Mouse (Mus musculus) heart, postnatal 0 days (tissue): ENCODE measurements around the gene Pradc1. TPM values are rescaled to one million over a fixed set of nuclear protein-coding genes. Genes with fewer than 3 reads are reported as not detected.

Source experiments
- ATAC-seq: fragments of 200-750 bp; cut with Nextera tagmentation; 2 replicates; pipeline ENCODE4 v1.8.0; 2017; ENCODE audit warnings: low read depth, moderate number of reproducible peaks, moderate library complexity; ENCODE audit not compliant: insufficient read depth
- DNase-seq: peaks from one replicate; pipeline ENCODE4 v3.0.0-alpha.2; 2016; ENCODE audit warnings: low spot score
- H3K27ac ChIP-seq: fragments of 300-500 bp; sonication (generic); 2 replicates; pipeline ENCODE4 v1.5.1; 2014; ENCODE audit warnings: low read depth, mild to moderate bottlenecking
- H3K27me3 ChIP-seq: fragments of 300-500 bp; sonication (generic); 2 replicates; pipeline ENCODE4 v1.6.1; 2014; ENCODE audit warnings: low read length, mixed read lengths; ENCODE audit not compliant: control insufficient read depth, insufficient read depth
- H3K36me3 ChIP-seq: fragments of 300-500 bp; sonication (generic); replicated peaks from 2 replicates; pipeline ENCODE4 v1.6.1; 2014; ENCODE audit warnings: low read length, mixed read lengths; ENCODE audit not compliant: control insufficient read depth, insufficient read depth
- H3K4me1 ChIP-seq: fragments of 300-500 bp; sonication (generic); 2 replicates; pipeline ENCODE4 v1.6.1; 2014; ENCODE audit warnings: antibody characterized with exemption; ENCODE audit not compliant: control insufficient read depth, insufficient read depth
- H3K4me2 ChIP-seq: fragments of 300-500 bp; sonication (generic); 2 replicates; pipeline ENCODE4 v1.6.1; 2014; ENCODE audit warnings: low read depth, mild to moderate bottlenecking, low read length, moderate library complexity
- H3K4me3 ChIP-seq: fragments of 300-500 bp; sonication (generic); 2 replicates; pipeline ENCODE4 v1.5.1; 2014; ENCODE audit warnings: low read depth, low read length
- H3K9ac ChIP-seq: fragments of 300-500 bp; sonication (generic); replicated peaks from 2 replicates; pipeline ENCODE4 v1.6.1; 2014; ENCODE audit warnings: low read depth, low read length, mixed read lengths
- H3K9me3 ChIP-seq: fragments of 300-500 bp; sonication (generic); replicated peaks from 2 replicates; pipeline ENCODE4 v1.6.1; 2016; ENCODE audit warnings: low read length; ENCODE audit not compliant: control insufficient read depth
- CTCF ChIP-seq: IDR thresholded peaks from 2 replicates; pipeline ENCODE4 v1.5.1; 2016; ENCODE audit warnings: antibody characterized with exemption, control low read depth, low read depth
- EP300 ChIP-seq: IDR thresholded peaks from 2 replicates; pipeline ENCODE4 v1.6.1; 2016; ENCODE audit warnings: antibody characterized with exemption, low read depth
- WGBS: fragments of 180-500 bp; shearing (Covaris S2); extraction: QIAGEN DNeasy Blood & Tissue Kit; methylation state at CpG from one replicate; pipeline ENCODE4 v1.1.7; 2014; 5-methylcytosine and 5-hydroxymethylcytosine counted together
- polyA plus RNA-seq: library from polyadenylated mRNA; unstranded; fragments of >200 nt; fragmentation: Nextera tagmentation; extraction: Ambion mirVana; gene quantifications from 2 replicates; pipeline ENCODE4 v1.2.1, GENCODE M21; 2015
- total RNA-seq: library from RNA; depleted of rRNA; stranded (reverse); fragments of >200 nt; gene quantifications from 2 replicates; pipeline ENCODE4 v1.2.3, GENCODE M21; 2014; ENCODE audit warnings: low replicate concordance

Pradc1 gene
- total and polyA plus RNA-seq, 2 experiments from 2014 or later: 20.4 to 33.9 TPM

DNA sequence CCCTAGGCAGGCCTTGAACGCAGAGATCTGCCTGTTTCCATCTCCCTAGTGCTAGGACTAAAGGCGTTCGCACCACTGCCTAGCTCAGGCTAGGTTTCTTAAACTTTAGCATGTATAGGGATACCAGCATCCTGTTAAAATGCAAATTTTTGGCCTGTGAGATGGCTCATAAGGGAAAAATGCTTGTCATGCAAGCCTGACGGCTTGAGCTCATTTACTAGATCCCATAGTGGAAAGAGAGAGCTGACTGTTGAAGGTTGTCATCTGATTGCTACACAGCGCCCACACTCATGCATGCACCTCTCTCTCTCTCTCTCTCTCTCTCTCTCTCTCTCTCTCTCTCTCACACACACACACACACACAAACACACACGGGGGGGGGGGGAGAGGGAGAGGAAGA lies 15.1 kb downstream of the Pradc1 start:
- Histone ChIP-seq H3K9ac (no peak overlapping the region), H3K4me2 (no peak overlapping the region), H3K4me3 (no peak overlapping the region), H3K4me1 (peaks cover 6% of the 10 kb centered on the region; the same call in 1 of the 2 replicates), H3K9me3 (no peaks in the 10 kb centered on the region), H3K27me3 (no peaks in the 10 kb centered on the region), H3K36me3 (peaks cover 22% of the 10 kb centered on the region), H3K27ac (no peak overlapping the region)
- ATAC-seq: no peak
- DNase-seq: no peak
- TF ChIP-seq CTCF (no peak), EP300 (no peak)
- WGBS: 72% methylated on average over 5 of the region's 6 CpGs

GRCm38 (mm10) chr6:85436204-85436603 lies 15.6 kb downstream of the Pradc1 start:
- Histone ChIP-seq H3K27me3 (no peaks in the 10 kb centered on the region), H3K4me1 (peaks cover 6% of the 10 kb centered on the region; the same call in 1 of the 2 replicates), H3K9me3 (no peaks in the 10 kb centered on the region), H3K9ac (no peak overlapping the region), H3K4me2 (no peak overlapping the region), H3K4me3 (no peak overlapping the region), H3K27ac (no peak overlapping the region), H3K36me3 (peaks cover 22% of the 10 kb centered on the region)
- ATAC-seq (no peak), DNase-seq (no peak)
- 76% methylated on average over 1 of the region's 1 CpGs for WGBS
- TF ChIP-seq EP300 (no peak), CTCF (no peak)

DNA sequence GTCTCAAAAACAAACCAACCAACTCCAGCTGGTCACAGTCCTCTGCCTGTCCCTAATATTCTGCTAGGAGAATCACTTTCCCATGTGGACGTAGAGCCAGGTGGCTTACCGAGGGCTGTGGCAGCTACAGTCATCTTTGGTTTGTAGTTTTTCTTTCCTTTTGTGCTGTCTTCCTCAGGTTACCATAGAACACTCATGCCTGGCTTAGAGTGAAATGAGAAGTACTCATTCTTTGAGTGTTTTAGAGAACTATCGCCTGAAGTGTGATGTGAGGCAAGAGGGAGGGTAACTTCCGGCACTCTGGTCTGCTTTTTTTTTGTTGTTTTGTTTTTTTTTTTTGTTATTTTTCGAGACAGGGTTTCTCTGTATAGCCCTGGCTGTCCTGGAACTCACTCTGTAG lies 17.9 kb downstream of the Pradc1 start:
- DNase-seq (no peak), ATAC-seq (no peak)
- no peak for TF ChIP-seq CTCF
- TF ChIP-seq EP300: no peak
- Histone ChIP-seq H3K27me3 (no peaks in the 10 kb centered on the region), H3K4me1 (peaks cover 6% of the 10 kb centered on the region; the same call in 1 of the 2 replicates), H3K27ac (no peak overlapping the region), H3K36me3 (0 out of 2 replicates have a peak, but pooled peaks cover 4% of the 10 kb centered on the region), H3K4me2 (no peak overlapping the region), H3K4me3 (no peak overlapping the region), H3K9me3 (no peaks in the 10 kb centered on the region), H3K9ac (no peak overlapping the region)
- WGBS: 77% methylated on average over 5 of the region's 5 CpGs

GRCm38 (mm10) chr6:85431842-85432431 lies 19.8 kb downstream of the Pradc1 start, which contains the start of gene Smyd5:
TSS of gene Smyd5 (plus strand) at chr6:85431989.
- under 1% methylated on average over 38 of the region's 39 CpGs for WGBS
- H3K4me2 ChIP-seq: peak within 1 kb of the TSS; percentile 96
- no peak within 1 kb of the TSS for H3K27ac ChIP-seq
- H3K9me3 ChIP-seq: no peaks in the 10 kb centered on the region
- ATAC-seq: peak; percentile 89
- no peaks in the 10 kb centered on the region for H3K36me3 ChIP-seq
- DNase-seq: peak; percentile 56
- peak within 1 kb of the TSS; percentile 92 for H3K4me3 ChIP-seq
- no peaks in the 10 kb centered on the region for H3K27me3 ChIP-seq
- H3K4me1 ChIP-seq: peaks cover 6% of the 10 kb centered on the region; the same call in 1 of the 2 replicates
- TF ChIP-seq CTCF (no peak), EP300 (no peak)
- H3K9ac ChIP-seq: peak within 1 kb of the TSS; percentile 70

DNA sequence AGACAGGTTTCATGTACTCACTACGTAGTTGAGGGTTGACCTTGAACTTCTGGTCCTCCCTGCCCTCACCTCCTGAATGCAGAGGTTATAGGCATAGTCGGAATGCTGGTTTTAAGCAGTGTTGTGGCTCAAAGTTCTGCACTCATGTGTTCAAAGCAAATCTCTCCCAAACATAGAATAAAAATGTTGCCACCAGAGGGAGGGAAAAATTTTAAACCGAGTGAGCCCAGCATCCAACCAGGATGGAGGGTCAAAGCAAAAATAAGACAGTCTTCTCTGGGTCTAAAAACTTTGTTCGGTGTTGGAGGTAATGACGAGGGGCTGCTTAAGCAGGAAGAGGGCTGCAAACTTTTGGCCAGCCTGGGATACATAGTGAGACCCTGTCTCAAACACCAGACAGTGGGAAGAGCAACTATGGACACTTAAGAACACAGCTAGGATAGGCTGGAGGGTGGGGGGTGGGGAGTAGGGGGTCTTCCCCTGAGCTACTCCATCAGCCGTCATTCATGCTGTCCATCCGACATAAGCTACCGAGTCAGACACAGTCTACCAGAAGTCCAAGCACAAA lies 20.4 kb downstream of the Pradc1 start:
- Histone ChIP-seq H3K4me2 (peak overlapping the region; percentile 96), H3K9me3 (no peaks in the 10 kb centered on the region), H3K36me3 (no peaks in the 10 kb centered on the region), H3K4me1 (peaks cover 6% of the 10 kb centered on the region; the same call in 1 of the 2 replicates), H3K27ac (no peak overlapping the region), H3K27me3 (no peaks in the 10 kb centered on the region), H3K9ac (peak overlapping the region; percentile 70), H3K4me3 (peak overlapping the region; percentile 92)
- no peak for ATAC-seq
- TF ChIP-seq CTCF (no peak), EP300 (no peak)
- WGBS: 49% methylated on average over 8 of the region's 8 CpGs
- no peak for DNase-seq

DNA sequence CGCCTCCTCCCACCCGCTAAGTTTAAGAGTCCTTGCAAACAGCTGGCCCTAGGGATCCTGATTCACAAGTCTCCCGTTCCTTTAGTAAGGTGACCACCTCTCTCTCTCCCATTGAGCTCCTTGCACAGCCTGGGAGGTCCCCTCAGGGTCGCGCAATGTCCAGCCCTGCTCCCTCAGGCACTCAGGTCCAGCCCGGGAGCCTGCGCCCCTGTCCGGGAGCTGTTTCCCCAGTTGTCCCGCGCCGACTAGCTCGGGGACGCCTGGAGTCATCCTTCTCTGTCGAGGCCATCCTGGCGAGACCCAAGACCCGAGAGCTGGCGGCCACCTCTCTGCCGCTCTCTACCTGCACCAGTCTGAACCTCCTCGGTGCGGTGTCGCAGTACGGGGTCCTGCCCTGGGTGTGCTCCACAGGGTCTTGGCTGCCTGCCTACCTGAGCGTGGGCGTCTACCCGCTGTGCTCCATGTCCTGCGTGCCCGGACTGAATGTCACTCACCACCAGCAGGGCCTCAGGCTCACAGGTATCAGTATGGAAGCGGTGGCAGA lies 27.9 kb downstream of the Pradc1 start, which contains the start of gene Noto:
TSS of gene Noto (plus strand) at position 51 of the 544 bp plus-strand sequence.
- 0 out of 2 replicates have a peak within 1 kb of the TSS, but pooled peaks have one; percentile 5 for H3K9ac ChIP-seq

More for the DNA sequence above, 27.9 kb downstream of the Pradc1 start, which contains the start of gene Noto:
- Histone ChIP-seq H3K36me3 (no peaks in the 10 kb centered on the region), H3K27me3 (peaks cover 10% of the 10 kb centered on the region; the same call in 1 of the 2 replicates), H3K4me1 (no peaks in the 10 kb centered on the region), H3K9me3 (no peaks in the 10 kb centered on the region), H3K4me3 (no peak within 1 kb of the TSS), H3K27ac (no peak within 1 kb of the TSS), H3K4me2 (no peak within 1 kb of the TSS)
- DNase-seq (no peak), ATAC-seq (no peak)
- no peak for TF ChIP-seq CTCF
- TF ChIP-seq EP300: no peak
- 10% methylated on average over 28 of the region's 28 CpGs for WGBS
